Mouse (Mus musculus): ENCODE results near the gene Htra2.

Gene Htra2

GRCm38 (mm10) chr6:83070311-83071219, 15.5 kb upstream of the Htra2 start:
- no peak for DNase-seq (ENCODE audit: low spot score in 2 of 2)

GRCm38 (mm10) chr6:83070247-83070310, 15.0 kb upstream of the Htra2 start, which contains the start of gene Tlx2:
TSS of gene Tlx2 (minus strand) at chr6:83070293.
- no peak for DNase-seq (ENCODE audit: low spot score in 2 of 2)

GRCm38 (mm10) chr6:83069488-83070246, 14.6 kb upstream of the Htra2 start:
- DNase-seq (ENCODE audit: low spot score in 2 of 2), result no peak

- DNase-seq (ENCODE audit: low spot score in 2 of 2), result no peak
These were observed 13.8 kb upstream of the Htra2 start for GRCm38 (mm10) chr6:83068706-83069487.

GRCm38 (mm10) chr6:83068221-83068620, 13.1 kb upstream of the Htra2 start:
- no peak for DNase-seq (ENCODE audit: low spot score in 2 of 2)

GRCm38 (mm10) chr6:83066441-83066840, 11.4 kb upstream of the Htra2 start:
- DNase-seq (ENCODE audit: low spot score in 2 of 2), result no peak

- no peak for DNase-seq (ENCODE audit: low spot score in 2 of 2)
These were observed 10.9 kb upstream of the Htra2 start for GRCm38 (mm10) chr6:83065995-83066394.

- no peak for DNase-seq (ENCODE audit: low spot score in 2 of 2)
These were observed 3.7 kb upstream of the Htra2 start for GRCm38 (mm10) chr6:83058725-83059124.

GRCm38 (mm10) chr6:83057790-83058189, 2.7 kb upstream of the Htra2 start, which contains the start of gene Dqx1:
TSS of gene Dqx1 (plus strand) at chr6:83057844.
- no peak for DNase-seq (ENCODE audit: low spot score in 2 of 2)

GRCm38 (mm10) chr6:83054074-83054851, 810 bp downstream of the Htra2 start, which contains the start of gene Aup1:
TSS of gene Aup1 (plus strand) at chr6:83054521.
- DNase-seq (ENCODE audit: low spot score in 2 of 2), result peak; percentile 96

- no peak for DNase-seq (ENCODE audit: low spot score in 2 of 2)
These were observed 1.7 kb downstream of the Htra2 start for GRCm38 (mm10) chr6:83053136-83053960.

- no peak for DNase-seq (ENCODE audit: low spot score in 2 of 2)
These were observed 5.7 kb downstream of the Htra2 start for GRCm38 (mm10) chr6:83049367-83049766.

GRCm38 (mm10) chr6:83044742-83045141, 10.3 kb downstream of the Htra2 start:
- DNase-seq (ENCODE audit: low spot score in 2 of 2), result no peak

GRCm38 (mm10) chr6:83043993-83044392, 11.1 kb downstream of the Htra2 start:
- DNase-seq (ENCODE audit: low spot score in 2 of 2), result no peak

- no peak for DNase-seq (ENCODE audit: low spot score in 2 of 2)
These were observed 11.5 kb downstream of the Htra2 start for GRCm38 (mm10) chr6:83043561-83043960.

GRCm38 (mm10) chr6:83040601-83041000, 14.5 kb downstream of the Htra2 start:
- no peak for DNase-seq (ENCODE audit: low spot score in 2 of 2)

GRCm38 (mm10) chr6:83038496-83039012, 16.5 kb downstream of the Htra2 start:
- peak; percentile 71 to 81 for DNase-seq (ENCODE audit: low spot score in 2 of 2)

- no peak for DNase-seq (ENCODE audit: low spot score in 2 of 2)
These were observed 17.9 kb downstream of the Htra2 start for GRCm38 (mm10) chr6:83037188-83037587.

- no peak for DNase-seq (ENCODE audit: low spot score in 2 of 2)
These were observed 20.5 kb downstream of the Htra2 start for GRCm38 (mm10) chr6:83034463-83035055.
